Mouse (Mus musculus): ENCODE measurements around the gene Adamts18.

Adamts18 gene

DNA sequence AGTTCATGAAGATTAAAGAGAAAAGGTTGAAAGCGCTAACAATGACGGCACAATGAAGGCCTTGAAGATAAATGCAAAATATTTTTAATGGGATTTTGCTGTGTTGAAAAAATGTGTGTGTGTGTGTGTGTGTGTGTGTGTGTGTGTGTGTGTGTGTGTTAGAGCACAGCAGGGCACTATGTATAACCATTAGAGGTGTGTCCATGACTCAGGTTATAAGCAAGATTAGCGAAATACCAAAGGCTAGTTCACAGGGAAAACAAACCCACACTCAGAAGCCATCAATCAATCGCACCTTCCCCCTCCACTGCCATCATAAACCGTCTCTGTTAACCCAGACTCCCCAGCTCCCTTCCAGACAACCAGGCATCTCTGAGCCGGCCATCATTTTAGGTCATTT is 86.4 kb downstream of the Adamts18 start:
- no peak for DNase-seq (ENCODE audit: low spot score in 2 of 2)

DNA sequence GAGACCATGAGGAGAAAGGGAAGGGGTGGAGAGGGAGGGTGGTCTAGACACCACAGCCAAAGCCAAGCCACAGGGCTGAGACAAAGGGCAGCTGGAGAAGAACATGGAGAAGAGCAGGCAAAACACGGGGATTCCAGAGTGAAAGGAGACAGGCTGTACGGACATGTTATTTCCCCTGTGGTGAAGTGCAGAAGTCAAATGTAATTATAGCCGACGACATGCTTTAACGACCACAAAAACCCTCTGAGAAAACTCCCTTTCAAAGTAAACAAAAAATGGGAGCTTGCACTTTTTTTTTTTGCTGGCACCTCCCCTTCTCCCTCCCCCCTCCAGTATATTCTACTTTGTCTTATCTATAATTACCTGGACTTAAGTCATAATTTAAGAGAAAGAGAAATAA is 92.7 kb downstream of the Adamts18 start:
- no peak for DNase-seq (ENCODE audit: low spot score in 2 of 2)

DNA sequence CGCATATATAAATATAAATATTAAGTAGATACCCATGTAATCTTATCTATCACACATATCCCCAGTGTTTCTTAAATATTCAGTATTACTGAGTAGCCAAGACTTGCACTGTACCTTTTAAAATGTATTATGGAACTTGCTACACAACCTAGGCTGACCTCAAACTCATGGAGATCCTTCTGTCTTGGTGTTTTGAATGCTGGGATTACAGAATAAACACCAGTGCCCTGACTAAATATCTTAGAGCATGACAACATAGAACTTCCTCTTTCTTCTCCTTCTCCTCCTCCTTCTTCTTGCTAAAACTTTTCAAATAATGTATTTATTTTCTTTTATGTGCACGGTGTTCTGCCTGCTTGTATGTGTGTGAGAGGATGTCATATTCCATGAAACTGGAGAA is 95.4 kb downstream of the Adamts18 start:
- no peak for DNase-seq (ENCODE audit: low spot score in 2 of 2)

DNA sequence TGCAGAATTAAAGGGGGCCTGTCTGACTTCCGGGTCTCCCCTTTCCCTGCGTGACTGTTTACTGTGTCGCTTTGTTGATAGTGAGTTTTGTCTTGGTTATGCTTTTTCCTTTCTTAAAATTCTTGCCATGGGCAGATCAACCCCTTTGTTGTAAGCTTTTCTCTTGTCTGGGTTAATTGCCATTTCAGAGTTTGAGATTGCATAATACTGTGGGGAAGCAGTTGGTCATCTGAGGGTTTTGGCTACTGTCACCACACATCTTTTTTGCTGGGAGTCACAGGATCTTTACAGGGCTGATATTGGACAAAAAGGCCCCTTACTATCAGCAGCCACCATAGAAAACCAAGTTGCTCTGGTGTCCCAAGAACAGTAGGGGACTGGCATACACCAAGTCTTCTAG is 96.2 kb downstream of the Adamts18 start:
- no peak for DNase-seq (ENCODE audit: low spot score in 2 of 2)

DNA sequence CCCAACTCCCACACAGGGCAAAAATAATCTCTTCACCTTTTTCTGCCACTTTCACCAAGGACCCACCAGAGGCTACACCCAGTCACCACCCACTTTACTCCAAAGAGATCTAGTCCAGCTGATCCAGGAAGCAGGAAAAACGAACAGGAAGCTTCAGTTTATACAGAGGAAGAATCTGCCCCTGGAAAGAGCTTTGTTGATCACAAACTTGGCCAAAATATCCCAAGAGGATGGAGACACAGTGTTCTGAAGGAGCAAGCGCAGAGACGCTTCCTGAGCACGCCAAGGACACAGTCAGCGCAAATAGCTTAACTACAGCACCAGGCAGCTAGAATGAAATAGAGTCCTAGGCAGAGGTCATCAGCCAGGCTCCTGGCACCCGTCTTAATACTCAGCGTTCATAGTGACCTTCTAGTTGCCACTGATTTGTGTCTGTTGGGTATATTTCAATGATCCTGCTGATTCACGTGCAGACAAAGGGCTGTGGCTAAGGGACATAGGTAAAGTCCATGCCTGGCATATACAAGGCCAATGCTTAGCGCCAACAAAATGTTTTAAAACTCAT is 113.0 kb downstream of the Adamts18 start:
- no peak for DNase-seq (ENCODE audit: low spot score in 2 of 2)

DNA sequence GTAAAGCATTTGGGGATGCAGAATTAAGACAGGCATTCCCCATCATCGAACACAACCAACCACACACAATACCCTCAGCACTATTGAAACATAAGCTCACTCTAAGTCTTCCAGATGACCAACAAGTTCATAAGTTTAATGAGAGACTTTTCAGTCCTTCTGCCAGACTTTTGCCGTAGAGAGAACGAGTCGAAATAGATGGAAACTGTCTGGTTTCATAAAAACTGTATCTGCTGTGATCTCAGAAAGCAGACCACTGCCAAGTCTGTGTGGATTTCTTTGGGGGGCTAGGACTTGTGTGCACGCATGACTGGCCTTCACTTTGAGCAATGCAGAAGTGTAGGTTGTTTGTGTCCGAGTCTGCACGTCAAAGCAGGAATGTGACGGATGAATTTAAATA is 123.2 kb downstream of the Adamts18 start:
- DNase-seq (ENCODE audit: low spot score in 2 of 2) = no peak

DNA sequence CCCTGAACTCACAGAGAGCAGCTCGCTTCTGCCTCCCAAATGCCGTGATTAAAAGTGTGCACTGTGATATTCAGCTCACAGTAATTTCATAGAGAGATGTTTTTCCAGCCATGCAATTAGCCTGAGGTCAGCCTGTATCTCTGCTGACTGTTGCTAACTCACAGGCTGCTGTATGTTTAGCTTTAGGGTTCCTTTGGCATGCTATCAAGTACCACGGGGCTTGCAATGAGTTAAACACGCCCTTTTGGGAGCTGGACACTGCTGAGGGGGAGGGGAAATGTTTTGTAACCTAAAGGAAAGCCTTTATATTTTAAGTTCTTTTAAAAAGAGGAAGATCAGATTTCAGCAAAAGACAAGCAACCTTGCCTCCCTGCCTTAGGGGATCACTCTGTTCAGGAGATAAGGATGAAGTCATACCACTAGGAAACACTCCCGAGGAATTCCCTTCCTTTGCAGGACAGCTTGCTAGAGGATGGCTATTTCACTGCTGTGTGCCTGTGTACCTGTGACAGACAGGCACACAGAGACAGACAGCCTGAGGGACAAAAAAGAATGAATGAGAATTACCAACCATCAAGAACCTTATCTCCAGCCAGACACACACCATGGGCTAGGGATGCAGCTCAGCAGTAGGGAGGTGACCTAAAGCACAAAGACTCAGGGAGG is 124.5 kb downstream of the Adamts18 start:
- no peak for DNase-seq (ENCODE audit: low spot score in 2 of 2)

DNA sequence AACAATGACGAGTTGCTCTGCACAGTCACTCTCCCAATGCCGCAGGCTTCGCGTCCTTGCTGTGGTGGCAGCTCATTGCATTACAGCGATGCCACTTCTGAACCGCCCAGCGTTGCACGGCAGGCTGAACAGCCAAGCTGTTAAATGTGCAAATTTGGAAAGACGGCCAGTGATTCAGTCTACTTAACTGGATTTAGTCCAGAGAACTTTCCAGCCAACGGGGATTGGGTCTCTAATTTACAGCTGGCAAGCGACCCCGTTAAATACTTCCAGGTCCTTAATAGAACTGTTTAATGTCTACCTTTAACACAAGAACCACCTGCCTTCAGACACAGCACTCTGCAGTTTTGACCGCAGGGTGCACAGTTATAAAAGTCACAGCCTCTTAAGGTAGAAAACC is 127.1 kb downstream of the Adamts18 start:
- no peak for DNase-seq (ENCODE audit: low spot score in 2 of 2)

DNA sequence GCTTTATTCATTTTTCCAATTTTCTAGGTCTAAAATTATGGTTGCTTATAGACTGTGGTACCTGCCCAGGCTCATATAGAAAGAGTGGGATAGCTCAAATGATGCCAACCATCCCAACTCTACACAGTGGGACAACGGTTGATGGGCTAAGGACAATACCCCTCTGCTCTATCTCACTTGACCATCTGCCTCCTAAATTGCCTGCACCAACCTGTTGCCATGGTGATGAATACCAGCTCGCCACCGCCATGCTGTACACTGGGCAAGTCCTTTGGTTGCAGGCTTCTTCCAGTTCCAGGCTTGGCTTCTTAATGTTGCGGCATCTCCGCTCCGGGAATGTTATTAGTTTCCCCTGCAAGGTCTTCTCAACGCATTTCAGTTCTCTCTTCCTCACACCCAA is 143.6 kb downstream of the Adamts18 start:
- DNase-seq (ENCODE audit: low spot score in 2 of 2) = no peak

DNA sequence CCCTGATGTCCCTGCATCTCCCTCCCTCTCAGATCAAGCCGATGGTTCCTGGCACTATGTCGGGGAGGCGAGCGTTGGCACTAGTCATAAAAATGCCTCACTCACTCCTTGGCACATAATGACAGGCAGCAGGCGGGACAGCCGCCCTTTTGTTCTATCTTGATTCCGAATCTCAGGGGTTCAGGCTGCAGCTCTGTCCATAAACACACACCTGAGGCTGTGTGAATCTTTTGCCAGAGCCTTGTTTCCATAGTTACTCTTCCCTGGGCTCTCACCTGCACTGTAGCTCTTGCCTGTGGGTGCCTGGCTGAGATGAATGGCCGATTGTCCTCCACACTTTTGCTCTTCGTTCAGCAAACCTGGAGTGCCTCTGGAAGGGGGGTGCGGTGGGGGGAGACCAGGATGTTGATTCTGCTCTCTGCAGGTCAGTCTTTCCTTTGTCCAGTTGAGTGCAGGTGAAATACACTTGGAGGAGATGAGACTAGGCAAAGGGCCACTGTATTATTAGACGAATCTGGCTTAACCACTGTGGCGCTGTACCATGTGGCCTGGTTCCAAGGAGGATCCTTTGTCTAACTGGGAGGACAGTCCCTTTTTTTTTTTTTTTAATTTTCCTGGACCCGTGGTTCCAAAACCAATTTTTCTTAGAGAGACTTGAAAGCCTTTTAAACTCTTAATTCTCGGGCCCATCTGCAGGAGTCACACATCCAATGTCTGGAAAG is 156.8 kb downstream of the Adamts18 start:
- DNase-seq (ENCODE audit: low spot score in 2 of 2) = no peak

DNA sequence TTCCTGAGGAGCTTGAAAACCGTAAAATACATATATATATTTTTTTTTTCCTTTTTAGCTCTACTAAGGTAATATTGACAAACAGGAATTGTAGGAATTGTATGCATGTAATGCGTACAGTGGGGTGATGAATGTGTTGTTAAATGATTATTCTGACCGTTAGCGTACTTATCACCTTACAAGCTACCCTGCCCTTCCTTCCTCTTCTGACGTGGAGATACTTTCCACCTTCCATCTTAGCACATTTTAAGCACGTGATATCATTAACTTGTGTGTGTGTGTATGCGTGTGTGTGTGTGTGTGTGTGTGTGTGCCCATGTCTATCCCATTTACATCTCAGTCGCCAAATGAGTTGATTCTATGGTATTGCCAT is 160.0 kb downstream of the Adamts18 start:
- DNase-seq (ENCODE audit: low spot score in 2 of 2) = no peak

DNA sequence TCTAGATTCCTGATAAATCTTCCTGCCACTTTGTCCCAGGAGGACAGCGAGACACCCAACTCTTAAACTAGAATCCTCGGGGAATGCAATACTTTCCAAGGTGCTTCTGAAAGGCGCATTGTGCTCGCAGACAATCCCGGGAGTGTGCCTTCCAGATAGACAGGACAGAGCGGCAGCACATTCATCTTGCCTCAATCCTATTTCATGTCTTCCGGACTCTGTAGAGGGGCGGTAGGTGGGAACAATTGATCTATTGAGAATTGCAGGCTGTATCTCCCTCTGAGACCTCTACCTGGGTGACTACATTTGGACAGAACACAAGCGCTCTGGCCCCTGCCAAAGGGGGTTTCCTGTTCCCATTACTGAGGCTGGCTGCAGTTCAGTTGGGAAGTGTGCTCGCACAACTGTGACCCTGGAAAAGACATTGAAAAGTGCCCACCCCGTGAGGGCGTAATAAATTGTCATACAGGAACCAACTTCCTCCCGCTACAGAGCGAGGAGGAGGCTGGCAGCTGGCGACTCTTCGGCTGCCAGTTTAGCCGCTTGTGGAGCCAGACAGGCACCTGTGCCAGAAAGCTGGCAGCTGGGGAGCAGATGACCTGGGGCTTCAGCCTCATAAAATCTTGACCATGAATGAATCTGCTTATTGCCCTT is 160.5 kb downstream of the Adamts18 start:
- no peak for DNase-seq (ENCODE audit: low spot score in 2 of 2)

DNA sequence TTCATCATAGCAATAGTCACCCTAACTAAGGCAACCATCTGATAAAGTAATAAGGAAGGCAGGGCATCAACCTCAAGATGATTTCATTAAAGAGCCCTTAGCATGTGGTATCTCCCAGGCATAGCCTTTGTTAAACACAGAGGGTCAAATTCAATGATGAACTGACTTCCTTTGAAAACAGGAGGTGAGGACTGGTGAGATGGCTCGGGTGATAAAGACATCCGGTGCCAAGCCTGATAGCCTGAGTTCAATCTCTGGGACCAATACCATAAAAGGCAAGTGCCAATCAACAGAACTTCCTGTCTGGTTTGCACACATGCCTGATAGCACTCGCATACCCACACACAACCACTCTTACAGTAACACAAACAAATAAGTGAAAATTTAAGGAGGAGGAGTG is 169.2 kb downstream of the Adamts18 start:
- DNase-seq (ENCODE audit: low spot score in 2 of 2) = no peak

DNA sequence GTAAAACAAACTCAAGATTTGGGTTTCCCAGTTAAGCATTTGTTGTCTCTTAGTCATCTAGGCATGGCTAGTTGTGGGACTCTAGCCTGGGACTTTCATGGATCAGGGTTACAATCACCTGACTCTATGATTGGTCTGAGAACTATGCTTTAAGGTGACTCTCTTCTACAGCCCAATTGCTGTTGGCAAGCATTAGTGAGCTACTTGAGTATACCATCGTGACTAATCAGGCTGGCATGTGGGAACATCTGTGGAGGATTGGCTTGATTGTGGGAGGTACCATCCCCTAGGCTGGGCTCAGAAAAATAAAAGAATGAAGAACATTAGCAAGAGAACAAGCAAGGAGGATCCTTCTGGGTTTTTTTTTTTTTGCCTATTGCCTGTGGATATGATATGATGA is 171.7 kb downstream of the Adamts18 start:
- DNase-seq (ENCODE audit: low spot score in 2 of 2) = no peak

DNA sequence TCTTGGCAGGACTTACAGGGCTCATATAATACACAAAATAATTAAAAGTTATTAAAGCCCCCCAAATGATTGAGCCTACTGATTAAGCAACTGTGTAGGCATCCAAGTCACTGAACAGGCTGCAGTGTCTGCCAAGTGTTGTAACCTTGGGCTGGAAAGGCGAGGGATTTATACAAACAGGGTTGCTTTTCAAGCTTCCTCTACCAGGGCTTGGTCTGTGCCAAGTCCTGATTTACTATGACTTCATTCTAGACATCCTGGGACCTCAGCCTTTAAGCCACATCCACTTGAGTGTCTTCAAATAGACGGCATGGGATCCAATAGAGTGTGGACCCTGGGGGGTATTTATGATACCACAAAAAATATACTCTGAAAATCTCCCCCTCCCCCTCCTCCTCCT is 173.3 kb downstream of the Adamts18 start:
- no peak for DNase-seq (ENCODE audit: low spot score in 2 of 2)

DNA sequence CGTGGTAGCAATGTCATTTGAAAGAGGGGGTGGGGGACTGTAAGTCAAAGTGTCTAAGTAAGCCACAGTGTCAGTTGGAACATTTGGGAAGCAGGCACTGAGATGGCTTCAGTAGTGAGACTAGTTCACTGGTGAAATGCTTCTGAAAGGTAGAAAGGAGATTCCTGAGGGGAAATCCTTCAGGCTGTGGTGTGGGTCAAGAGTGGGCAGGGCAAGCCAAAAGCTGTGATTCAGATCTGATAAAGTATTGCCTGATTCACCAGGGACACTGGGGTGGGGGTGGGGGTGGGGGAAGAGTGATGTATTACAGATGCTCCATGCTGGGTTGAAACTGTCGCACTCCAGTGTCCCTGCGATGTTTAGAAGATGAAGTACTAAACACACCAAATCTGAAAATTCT is 173.9 kb downstream of the Adamts18 start:
- no peak for DNase-seq (ENCODE audit: low spot score in 2 of 2)

DNA sequence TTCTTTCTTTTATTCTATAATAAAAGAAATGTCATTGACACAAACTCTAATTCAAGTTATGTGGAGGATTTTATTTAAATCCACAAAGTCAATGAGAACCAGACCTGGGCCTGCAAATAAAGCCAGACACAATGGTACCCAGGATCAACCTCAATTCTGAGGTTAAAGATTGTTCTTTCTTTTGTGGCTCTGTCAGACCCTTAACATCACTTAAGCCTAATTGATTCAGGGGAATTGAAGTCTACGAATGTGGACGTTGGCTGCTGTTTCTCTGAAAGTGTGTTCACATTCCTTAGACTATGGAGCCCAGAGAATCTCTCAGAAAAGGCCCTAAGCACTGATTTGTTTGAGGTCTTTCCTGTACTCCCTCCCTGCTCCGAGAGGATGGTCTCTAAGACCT is 175.2 kb downstream of the Adamts18 start:
- no peak for DNase-seq (ENCODE audit: low spot score in 2 of 2)

DNA sequence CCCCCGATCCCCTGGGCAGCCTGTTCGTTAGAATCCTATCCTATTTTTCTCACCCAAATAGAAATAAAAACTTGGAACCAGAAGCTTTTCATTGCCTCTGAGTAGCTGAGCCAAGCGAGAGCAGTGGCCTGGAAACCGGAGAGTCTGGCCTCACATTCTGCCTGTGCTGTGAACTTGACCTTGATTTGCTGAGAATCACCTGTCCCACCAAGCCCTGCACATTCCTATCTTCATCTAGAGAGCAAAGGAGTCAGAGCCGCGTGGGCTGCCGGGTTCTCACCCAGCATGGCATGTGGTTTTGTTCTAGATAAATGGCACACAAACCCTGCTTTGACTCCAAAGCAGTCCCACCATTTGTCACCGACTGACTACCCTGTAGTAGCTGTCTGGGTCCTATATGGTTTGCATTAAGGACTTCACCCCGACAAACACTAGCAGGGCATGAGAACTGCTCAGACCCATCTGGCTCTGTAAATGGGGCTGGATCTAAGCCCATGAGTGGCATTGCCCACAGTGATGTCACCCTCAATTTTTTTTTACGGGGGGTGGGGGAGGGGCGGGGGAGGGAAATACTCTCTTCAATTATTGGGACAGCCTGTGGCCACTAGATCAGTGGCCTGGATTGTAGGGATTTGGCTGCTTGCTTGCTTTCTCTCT is 175.8 kb downstream of the Adamts18 start:
- no peak for DNase-seq (ENCODE audit: low spot score in 2 of 2)

DNA sequence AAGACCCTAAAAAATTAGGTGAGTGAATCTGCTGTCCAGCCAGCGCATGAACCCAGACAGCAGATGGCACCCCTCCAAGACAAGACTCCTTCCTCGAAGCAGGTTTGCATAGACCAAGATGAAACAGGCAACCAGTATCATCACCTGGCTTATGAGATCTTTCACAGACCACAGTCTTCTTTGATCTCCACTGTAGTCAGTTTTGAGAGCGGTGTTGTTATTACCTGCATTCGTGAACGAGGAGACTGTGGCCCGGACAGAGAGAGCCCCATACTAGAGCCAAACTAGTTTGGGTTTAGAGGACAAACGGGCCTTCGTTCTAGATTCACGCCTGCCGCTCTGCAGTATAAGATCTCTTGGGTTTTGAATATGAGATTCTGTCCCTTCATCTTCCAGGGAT is 178.6 kb downstream of the Adamts18 start:
- DNase-seq (ENCODE audit: low spot score in 2 of 2) = no peak

DNA sequence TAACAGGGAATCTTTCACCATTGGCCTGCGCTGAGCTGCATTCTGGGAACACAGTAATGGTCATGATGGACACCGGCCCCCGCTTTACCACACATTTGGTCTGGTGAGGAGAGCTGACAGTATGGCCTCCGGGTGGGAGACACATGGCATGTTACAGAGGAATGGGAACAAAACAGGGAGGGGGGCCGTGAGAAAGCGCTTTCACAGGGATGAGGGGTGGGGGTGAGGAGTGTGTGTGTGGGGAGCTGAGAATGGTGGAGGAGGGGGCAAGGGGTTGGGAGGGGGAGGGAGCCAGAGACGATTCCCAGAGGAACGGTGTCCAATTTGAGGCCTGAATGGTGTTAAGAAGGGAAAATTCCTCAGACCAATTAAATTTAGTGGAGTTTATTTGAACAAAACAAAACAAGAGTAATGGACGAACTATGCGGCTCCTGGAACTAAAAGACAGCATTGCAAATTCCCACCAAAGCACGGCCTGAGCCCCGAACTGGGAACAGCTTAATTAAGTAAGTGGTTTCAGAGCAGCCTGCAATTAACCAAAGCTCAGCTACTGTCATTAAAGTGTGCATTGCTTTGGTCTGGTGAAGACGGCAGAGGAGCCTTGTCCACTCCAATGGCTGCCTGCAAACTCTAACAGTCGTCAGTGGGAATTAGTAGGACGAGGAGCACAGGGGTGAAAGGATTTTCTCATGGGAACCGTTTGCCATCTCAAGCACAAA is 181.7 kb downstream of the Adamts18 start:
- no peak for DNase-seq (ENCODE audit: low spot score in 2 of 2)

DNA sequence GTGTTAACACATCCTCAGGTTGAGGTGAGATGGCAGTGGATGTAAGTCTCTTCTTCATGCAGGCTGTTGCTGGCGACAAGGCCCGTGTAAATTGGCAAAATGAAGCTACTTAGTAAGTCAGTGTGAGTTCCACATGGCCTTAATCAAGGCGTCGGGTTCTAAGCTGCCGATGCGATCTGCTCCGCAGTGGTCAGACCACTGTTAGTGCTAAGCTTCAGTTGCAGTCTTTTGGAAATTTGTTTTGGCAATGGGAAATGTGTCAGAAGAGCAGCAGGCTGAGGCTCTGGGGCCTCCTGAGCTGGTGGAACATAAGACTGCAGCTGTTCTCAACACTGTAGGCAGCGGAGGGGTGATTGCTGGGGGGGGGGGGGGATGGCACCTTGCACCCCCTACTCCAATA is 182.6 kb downstream of the Adamts18 start:
- no peak for DNase-seq (ENCODE audit: low spot score in 2 of 2)

DNA sequence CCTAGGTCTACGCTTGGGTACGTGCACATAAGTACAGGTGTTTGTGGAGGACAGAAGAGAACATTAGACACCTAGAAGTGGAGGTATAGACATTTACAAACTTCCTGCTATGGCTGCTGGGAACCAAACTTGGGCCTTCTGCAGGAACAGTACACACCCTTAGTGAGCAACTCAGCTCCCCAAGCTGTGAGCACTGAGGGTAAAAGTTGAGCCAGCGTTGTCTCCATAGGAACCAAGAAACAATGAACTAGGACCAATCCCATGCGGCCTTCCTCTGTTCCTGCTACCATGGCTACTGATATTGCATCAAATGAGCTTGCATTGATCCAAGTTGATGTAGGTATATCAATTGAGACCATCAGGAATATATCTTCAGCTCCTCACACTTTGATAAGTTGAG is 183.5 kb downstream of the Adamts18 start:
- no peak for DNase-seq (ENCODE audit: low spot score in 2 of 2)

Data from spleen, postnatal 4 days (tissue).